Mouse (Mus musculus): ENCODE data around the gene Gfral. TPM values are rescaled to one million over a fixed set of nuclear protein-coding genes. Genes with fewer than 3 reads are reported as not detected.

Gene Gfral
- polyA plus RNA-seq, 1 experiment, result not detected

GRCm38 (mm10) chr9:76230400-76230799, 16.9 kb upstream of the Gfral start:
- H3K9me3 ChIP-seq (ENCODE audit: control insufficient read depth, low read length), result no peaks in the 10 kb centered on the region
- TF ChIP-seq GATA1 (IDR thresholded peaks at IDR 0.05; ENCODE audit: low read length) (no peak), TAL1 (IDR thresholded peaks at IDR 0.05; ENCODE audit: low read length) (no peak)

DNA sequence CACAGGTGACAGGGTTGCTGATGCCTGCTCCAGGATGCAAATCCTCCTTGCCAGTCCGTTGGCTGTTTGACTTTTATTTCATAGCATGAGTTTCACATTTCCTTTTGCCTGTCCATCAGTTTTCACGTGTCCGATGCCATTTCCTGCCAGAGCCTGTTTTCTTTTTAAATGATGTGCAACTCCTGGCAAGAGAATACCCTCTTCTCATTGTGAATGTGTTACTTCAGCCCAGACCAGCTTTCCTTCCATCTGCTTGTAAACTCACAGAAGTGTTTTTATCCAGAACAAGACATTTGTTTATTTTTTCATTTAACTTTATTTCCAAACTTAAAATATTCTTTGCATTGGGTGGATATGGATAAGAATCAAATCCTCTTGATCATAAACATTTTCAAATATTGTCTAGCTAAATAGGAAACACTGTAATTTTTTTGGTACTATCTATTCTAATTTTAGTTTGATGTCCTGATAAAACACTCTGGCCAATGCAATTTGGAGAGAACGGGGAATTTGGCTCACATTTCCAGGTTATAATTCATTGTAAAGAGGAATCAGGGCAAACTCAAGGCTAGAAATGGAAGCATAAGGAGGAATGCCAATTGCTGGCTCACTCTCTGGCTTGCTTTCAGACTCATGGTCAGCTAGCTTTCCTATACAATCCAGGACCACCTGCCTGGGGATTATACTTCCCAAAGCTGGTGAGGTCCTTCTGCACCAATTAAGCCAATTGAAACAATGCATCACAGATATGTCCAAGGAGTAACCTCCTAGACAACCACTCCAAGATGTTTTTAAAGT, 3.9 kb upstream of the Gfral start:
- Histone ChIP-seq H3K9me3 (ENCODE audit: control insufficient read depth, low read length) (no peaks in the 10 kb centered on the region), H3K27me3 (ENCODE audit: control insufficient read depth) (no peaks in the 10 kb centered on the region), H3K4me3 (replicated peaks) (no peak overlapping the region), H3K4me1 (ENCODE audit: control insufficient read depth) (no peaks in the 10 kb centered on the region), H3K36me3 (ENCODE audit: control insufficient read depth) (no peaks in the 10 kb centered on the region)
- TF ChIP-seq TAL1 (IDR thresholded peaks at IDR 0.05; ENCODE audit: low read length) (no peak), GATA1 (IDR thresholded peaks at IDR 0.05; ENCODE audit: low read length) (no peak)

More at GRCm38 (mm10) chr9:76230400-76230799, 16.9 kb upstream of the Gfral start:
- Histone ChIP-seq H3K27me3 (ENCODE audit: control insufficient read depth) (no peaks in the 10 kb centered on the region), H3K4me3 (replicated peaks) (no peak overlapping the region), H3K4me1 (ENCODE audit: control insufficient read depth) (peaks cover 7% of the 10 kb centered on the region), H3K36me3 (ENCODE audit: control insufficient read depth) (no peaks in the 10 kb centered on the region)

DNA sequence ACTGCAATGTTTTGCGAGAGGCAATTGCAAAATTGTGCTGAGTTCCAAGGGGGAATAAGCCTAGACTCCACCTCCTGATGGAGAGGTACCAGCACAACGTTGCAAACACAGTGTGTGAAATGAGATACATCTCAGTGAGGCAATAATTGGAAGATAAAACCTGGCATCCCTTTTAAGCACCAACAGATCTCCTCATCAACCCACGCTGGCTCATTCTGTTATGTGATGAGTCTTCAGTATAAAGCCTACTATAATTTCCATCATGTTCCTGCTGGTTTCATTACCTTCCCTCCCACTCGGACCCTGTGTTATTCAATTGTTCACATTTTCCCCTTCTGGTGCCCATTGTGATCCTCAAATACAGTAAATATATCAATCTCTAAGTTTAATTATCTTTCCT, 1.2 kb upstream of the Gfral start:
- H3K4me1 ChIP-seq (ENCODE audit: control insufficient read depth), result no peaks in the 10 kb centered on the region
- H3K4me3 ChIP-seq (replicated peaks), result no peak overlapping the region
- TF ChIP-seq GATA1 (IDR thresholded peaks at IDR 0.05; ENCODE audit: low read length) (no peak), TAL1 (IDR thresholded peaks at IDR 0.05; ENCODE audit: low read length) (no peak)
- no peaks in the 10 kb centered on the region for H3K27me3 ChIP-seq (ENCODE audit: control insufficient read depth)
- no peaks in the 10 kb centered on the region for H3K36me3 ChIP-seq (ENCODE audit: control insufficient read depth)
- H3K9me3 ChIP-seq (ENCODE audit: control insufficient read depth, low read length), result no peaks in the 10 kb centered on the region

- Histone ChIP-seq H3K27me3 (ENCODE audit: control insufficient read depth) (no peaks in the 10 kb centered on the region), H3K4me3 (replicated peaks) (no peak overlapping the region), H3K4me1 (ENCODE audit: control insufficient read depth) (no peaks in the 10 kb centered on the region), H3K9me3 (ENCODE audit: control insufficient read depth, low read length) (no peaks in the 10 kb centered on the region), H3K36me3 (ENCODE audit: control insufficient read depth) (no peaks in the 10 kb centered on the region)
- TF ChIP-seq GATA1 (IDR thresholded peaks at IDR 0.05; ENCODE audit: low read length), result no peak
- TF ChIP-seq TAL1 (IDR thresholded peaks at IDR 0.05; ENCODE audit: low read length), result no peak
Observed at GRCm38 (mm10) chr9:76196917-76197316, 16.5 kb downstream of the Gfral start.

GRCm38 (mm10) chr9:76179221-76179620, 34.2 kb downstream of the Gfral start:
- Histone ChIP-seq H3K9me3 (ENCODE audit: control insufficient read depth, low read length) (no peaks in the 10 kb centered on the region; the same call in 1 of the 2 replicates), H3K4me1 (ENCODE audit: control insufficient read depth) (no peaks in the 10 kb centered on the region), H3K36me3 (ENCODE audit: control insufficient read depth) (no peaks in the 10 kb centered on the region), H3K4me3 (replicated peaks) (no peak overlapping the region), H3K27me3 (ENCODE audit: control insufficient read depth) (no peaks in the 10 kb centered on the region)
- no peak for TF ChIP-seq TAL1 (IDR thresholded peaks at IDR 0.05; ENCODE audit: low read length)

DNA sequence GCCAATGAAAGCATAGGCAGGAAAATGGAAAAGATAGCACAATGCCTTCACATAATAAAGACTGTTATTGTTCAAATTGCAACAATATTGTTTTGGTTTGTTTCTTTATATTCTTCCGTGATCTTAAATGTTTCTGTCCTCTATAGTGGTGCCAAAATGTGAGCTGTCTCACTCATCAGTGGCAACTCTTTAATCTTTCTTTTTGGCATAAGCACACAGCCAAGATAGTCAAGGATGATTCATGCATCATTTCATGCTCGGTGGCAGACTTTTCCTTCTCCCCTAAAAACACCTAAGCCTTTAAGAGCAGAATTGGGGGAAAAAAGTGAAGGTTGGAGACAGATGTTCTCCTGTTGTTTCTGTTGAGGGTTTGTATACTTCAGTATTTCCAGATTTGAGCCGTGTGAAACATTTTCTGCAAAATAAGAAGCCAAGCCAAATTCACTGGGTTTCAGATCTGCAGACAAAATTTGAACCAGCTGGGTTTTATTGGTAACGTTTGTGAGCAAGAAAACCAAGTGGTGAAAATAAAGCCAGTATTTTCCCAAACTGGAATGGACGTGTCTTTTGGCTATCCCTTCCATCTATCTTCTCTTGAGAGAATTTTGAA, 40.7 kb downstream of the Gfral start:
- H3K4me3 ChIP-seq (replicated peaks), result no peak overlapping the region
- H3K27me3 ChIP-seq (ENCODE audit: control insufficient read depth), result no peaks in the 10 kb centered on the region
- no peak for TF ChIP-seq GATA1 (IDR thresholded peaks at IDR 0.05; ENCODE audit: low read length)
- TF ChIP-seq TAL1 (IDR thresholded peaks at IDR 0.05; ENCODE audit: low read length), result no peak

GRCm38 (mm10) chr9:76168355-76168754, 45.1 kb downstream of the Gfral start:
- no peaks in the 10 kb centered on the region; the same call in 1 of the 2 replicates for H3K9me3 ChIP-seq (ENCODE audit: control insufficient read depth, low read length)
- H3K4me3 ChIP-seq (replicated peaks), result no peak overlapping the region
- no peaks in the 10 kb centered on the region for H3K36me3 ChIP-seq (ENCODE audit: control insufficient read depth)
- H3K27me3 ChIP-seq (ENCODE audit: control insufficient read depth), result no peaks in the 10 kb centered on the region
- TF ChIP-seq TAL1 (IDR thresholded peaks at IDR 0.05; ENCODE audit: low read length), result no peak
- TF ChIP-seq GATA1 (IDR thresholded peaks at IDR 0.05; ENCODE audit: low read length), result no peak
- no peaks in the 10 kb centered on the region for H3K4me1 ChIP-seq (ENCODE audit: control insufficient read depth)

More for the DNA sequence above, 40.7 kb downstream of the Gfral start:
- Histone ChIP-seq H3K36me3 (ENCODE audit: control insufficient read depth) (no peaks in the 10 kb centered on the region), H3K9me3 (ENCODE audit: control insufficient read depth, low read length) (no peaks in the 10 kb centered on the region; the same call in 1 of the 2 replicates), H3K4me1 (ENCODE audit: control insufficient read depth) (no peaks in the 10 kb centered on the region)

DNA sequence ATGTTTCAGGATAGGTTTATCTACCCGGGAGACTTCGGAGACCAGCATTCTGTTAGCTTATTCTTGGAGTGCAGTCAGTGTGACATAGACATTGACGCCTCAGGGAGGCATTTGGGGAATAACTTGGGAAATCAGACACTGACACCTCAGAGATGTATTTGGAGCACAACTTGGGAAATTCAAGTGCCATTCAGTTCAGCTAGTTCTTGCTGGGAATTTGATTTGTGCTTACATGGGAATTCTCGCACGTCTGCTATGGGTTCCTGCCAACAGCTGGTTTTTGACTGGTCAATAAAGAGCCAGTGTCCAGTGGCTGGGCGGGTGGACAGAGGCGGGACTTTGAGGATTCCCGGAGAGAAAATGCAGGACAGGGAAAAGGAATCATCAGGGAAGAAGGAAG, 51.0 kb downstream of the Gfral start:
- Histone ChIP-seq H3K27me3 (ENCODE audit: control insufficient read depth) (no peaks in the 10 kb centered on the region), H3K9me3 (ENCODE audit: control insufficient read depth, low read length) (no peaks in the 10 kb centered on the region), H3K4me3 (replicated peaks) (no peak overlapping the region), H3K4me1 (ENCODE audit: control insufficient read depth) (no peaks in the 10 kb centered on the region), H3K36me3 (ENCODE audit: control insufficient read depth) (no peaks in the 10 kb centered on the region)
- no peak for TF ChIP-seq GATA1 (IDR thresholded peaks at IDR 0.05; ENCODE audit: low read length)
- TF ChIP-seq TAL1 (IDR thresholded peaks at IDR 0.05; ENCODE audit: low read length), result no peak

GRCm38 (mm10) chr9:76145593-76145992, 67.9 kb downstream of the Gfral start:
- no peaks in the 10 kb centered on the region for H3K27me3 ChIP-seq (ENCODE audit: control insufficient read depth)
- no peaks in the 10 kb centered on the region for H3K4me1 ChIP-seq (ENCODE audit: control insufficient read depth)
- H3K36me3 ChIP-seq (ENCODE audit: control insufficient read depth), result no peaks in the 10 kb centered on the region
- no peaks in the 10 kb centered on the region for H3K9me3 ChIP-seq (ENCODE audit: control insufficient read depth, low read length)
- H3K4me3 ChIP-seq (replicated peaks), result no peak overlapping the region
- no peak for TF ChIP-seq GATA1 (IDR thresholded peaks at IDR 0.05; ENCODE audit: low read length)
- TF ChIP-seq TAL1 (IDR thresholded peaks at IDR 0.05; ENCODE audit: low read length), result no peak
